Mouse (Mus musculus): ENCODE measurements around the gene Eomes. TPM values are rescaled to one million over a fixed set of nuclear protein-coding genes. Genes with fewer than 3 reads are reported as not detected.

The Eomes gene
- total RNA-seq, 2 experiments from 2014 or later, result 5.2 to 6.1 TPM

DNA sequence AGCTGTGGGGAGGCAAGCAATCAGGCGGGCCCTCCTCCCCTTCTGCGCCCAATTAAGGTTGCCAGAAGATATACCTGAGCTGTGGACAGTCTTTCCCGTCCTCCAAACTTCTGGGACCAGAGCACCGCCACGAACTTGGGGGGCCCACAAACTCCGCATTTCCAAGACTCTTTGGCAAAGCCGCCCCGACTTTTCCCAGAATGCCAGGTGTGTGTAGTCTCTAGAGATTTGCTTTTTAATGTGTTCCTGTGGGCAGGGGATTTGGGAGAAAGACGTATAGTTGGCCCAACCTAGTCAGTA, 9.0 kb downstream of the Eomes start:
- DNase-seq (ENCODE audit: low spot score in 2 of 2), result no peak

DNA sequence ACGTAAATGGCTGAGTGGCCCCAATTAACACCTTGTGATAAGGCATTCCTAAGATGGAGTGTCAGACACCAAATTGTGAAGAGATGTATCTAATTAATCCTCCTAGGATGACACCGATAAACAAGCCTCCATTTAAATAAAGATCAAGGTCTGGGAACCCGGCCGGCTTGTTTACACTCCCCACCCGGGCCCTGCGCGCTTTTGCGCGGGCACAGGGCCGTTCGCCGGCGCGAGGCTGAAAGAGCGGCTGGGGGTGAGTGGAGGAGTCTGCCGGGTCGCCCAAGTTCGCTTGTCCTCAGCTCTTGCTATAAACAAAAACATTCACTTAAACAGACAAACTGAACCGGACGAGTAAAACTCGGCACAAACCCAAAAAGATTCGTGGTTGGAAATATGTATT, 9.6 kb downstream of the Eomes start:
- no peak for DNase-seq (ENCODE audit: low spot score in 2 of 2)

DNA sequence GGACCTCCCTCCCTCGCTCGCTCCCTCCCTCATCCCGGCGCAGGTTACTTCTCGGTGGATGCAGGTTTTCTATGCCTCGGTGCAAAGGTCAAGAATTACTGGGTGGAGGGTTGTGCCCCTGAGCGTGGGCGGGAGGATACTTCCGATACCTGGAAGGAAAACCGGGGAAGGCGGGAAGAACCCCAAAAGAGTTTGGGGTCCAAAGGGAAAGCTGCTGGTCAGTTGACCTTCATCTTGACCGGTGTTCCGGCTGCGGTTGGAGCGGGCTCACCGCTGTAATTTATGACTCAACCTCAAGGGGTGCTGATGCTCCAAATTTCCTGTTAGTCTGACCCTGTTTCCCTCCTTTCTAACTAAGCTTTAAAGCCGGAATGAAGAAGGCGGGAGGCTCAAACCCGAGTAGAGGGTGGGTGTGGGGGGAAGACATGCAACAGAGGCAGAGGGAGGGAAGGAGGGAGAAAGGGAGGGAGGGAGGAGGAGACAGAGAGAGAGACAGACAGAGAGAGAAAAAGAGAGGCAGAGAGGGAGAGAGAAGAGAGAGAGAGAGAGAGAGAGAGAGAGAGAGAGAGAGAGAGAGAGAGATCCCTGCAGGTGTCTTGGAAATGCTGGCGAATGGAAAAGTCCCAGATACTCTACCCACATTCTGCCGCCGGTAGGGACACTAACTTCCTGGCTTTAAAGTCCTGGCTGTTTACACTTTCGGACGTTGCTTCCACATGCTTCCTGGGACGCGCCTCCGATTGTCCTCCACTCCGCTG, 10.3 kb downstream of the Eomes start:
- DNase-seq (ENCODE audit: low spot score in 2 of 2), result peak; percentile 49 to 51

DNA sequence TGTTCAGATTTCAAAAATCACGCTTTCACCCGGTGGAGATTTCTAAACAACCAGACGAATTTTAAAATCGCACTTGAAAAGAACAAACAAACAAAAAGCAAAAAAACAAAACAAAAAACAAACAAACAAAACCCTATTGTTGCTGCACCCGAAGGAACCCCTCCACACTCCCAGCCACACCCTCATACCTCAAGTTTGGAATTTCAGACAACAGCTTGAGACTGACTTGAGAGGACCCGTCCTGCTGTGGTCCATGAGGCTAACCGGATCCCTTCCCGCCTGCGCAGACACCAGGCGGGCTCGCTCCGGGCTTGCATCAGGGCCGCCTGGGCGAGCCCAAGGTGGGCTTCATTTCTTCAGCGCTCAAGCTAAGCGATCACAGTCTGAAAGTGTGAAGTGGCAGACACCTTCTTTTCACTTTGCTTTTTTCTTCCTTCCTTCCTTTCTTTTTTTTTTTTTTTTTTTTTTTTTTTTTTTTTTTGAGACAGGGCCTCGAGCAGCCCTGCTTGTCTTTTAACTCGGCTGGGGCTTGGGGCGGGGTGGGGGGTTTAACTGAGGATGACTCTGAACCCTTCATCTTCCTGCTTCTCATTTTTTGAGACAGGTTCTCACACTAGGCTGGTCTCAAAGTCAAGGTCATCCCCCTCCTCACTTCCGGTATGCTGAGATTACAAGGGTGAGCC, 11.0 kb downstream of the Eomes start:
- DNase-seq (ENCODE audit: low spot score in 2 of 2), result no peak

DNA sequence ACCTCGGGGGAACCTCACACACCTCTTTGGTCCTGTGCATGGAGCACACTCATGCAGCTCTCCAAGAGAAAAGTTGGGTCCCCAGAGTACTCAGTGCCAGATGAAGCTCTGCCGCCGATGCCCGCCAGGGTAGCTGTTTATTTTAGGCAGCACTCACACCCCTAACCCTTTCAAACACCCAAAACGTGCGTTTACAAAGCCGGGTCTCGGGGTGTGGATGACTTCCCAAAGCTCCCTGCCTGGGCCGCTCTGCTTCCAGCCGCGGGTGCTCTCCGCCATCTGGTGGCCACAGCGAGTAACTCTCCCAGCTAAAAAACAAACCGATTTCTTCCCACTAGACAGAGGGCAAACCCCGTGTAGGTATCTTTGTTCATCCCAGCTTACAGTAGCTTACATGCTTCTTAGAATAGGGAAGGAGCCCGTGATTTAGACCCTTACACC, 11.6 kb downstream of the Eomes start:
- DNase-seq (ENCODE audit: low spot score in 2 of 2), result peak; percentile 76 to 82

DNA sequence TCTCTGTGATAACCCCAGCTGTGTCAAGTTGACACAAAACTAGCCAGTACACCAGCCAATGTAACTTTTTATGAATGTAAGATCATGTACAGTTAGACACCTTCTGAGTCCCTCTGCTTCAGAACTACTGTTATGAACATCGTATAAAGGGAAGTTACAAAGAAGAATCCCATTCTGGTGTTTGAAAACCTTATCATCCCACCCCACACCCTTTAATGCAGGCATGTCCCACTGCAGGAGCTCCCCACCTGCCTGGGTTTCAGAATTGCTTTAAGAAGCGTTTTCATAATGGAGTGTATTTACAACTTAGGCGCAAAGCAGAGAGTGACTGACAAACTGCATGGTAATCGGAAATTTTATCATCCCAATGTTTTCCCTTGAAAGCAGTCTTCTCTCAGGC, 13.2 kb downstream of the Eomes start:
- DNase-seq (ENCODE audit: low spot score in 2 of 2), result no peak

DNA sequence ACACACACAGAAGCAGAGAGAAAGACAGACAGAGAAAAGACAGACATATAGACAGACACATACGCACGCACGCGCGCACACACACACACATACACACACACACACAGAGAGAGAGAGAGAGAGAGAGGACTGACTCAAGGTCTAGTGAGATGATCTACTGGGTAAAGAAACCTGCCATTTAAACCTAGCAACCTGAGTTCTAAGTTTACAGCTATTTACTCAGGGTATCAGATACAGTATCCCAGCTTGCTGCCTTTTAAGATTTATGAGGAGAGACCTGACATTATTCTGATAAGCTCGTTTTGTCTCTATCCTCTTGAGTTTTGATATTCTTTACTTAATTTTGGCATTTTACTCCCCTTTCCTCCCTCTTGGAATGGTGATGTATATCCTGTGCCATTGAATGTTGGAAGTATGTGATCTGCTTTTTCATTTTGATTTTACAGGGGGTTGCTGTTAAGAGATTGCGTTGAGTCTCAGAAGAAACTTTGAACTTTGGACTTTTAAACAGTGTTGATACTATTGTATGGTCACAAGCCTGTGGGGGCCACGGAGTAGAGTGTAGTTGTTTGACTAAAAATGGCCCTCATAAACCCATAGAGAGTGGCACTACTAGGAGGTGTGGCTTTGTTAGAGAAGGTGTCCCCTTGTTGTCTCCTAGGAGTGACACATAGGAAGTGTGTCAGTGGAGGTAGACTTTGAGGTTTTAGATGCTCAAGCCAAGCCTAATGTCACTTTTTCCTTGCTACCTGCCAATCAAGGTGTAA, 15.1 kb downstream of the Eomes start:
- no peak for DNase-seq (ENCODE audit: low spot score in 2 of 2)

DNA sequence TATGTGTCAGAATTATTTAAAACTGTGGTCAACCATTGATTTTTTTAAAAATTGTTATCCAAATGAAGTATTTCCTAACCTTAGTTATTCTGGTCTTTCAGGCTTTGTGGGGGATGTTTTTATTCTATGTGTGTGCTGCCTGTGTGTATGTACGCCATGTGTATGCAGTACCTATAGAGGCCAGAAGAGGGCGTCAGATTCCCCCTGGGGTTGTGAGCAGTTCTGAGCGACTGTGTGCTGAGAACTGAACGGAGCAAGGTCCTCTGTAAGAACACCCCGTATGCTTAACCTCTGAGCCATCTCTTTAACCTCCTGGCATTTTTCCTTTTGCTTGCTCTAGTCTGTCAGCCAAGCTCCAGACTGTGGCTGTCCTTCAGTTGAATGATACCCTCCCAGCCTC, 16.1 kb downstream of the Eomes start:
- DNase-seq (ENCODE audit: low spot score in 2 of 2), result no peak

DNA sequence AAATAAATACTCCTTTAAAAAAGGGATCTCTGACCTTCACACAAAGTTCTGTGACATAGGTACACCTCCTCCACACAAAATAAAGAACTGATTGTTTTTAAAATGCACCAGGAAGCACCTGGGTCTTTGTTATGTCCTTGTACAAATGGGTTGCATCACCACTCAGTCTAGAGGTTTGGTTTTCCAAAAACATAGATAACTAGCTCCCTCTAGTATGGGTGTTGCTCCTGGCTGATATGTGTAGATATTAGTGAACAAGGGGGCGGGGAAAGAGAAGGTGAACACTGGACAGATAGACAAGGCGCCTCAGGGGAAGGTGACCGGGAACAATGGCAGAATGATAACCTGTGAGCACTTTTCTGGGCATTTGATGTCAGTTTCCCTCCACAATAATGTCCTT, 17.9 kb downstream of the Eomes start:
- no peak for DNase-seq (ENCODE audit: low spot score in 2 of 2)

DNA sequence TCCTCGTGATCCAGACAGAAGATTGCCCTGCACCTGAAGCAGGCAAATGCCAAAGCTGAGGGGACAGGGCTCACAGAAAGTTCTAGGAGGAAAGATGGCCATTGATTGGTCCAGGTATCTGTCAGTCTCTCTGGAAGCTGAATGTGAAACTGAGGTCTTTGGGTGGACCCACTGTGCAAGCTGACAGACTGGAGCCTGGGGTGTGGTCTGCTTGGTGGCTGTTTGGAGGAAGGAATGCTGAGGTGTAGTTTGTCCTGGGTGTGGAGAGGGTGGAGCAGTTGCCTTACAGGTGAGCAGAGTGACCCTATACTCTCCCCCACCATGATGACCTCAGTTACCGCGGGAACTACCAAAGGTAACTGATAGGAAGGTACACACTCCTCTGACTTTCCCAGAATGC, 18.9 kb downstream of the Eomes start:
- DNase-seq (ENCODE audit: low spot score in 2 of 2), result no peak

DNA sequence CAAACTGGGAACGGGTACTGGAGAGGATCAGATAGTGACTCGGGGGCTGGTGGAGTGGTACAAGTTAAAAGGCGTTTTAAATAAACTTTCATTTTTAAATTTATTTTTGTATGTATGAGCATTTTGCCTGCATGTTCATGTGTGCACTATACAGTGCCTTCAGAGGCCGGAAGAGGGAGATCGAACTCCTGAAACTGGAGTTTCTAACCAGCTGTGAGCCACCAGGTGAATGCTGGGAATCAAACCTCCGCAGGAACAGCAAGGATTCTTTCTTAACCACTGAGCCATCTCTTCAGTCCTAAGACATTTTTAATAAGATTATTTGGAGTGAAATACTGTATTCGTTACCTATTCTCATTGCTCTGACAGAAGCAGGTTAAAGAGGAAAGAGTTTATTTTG, 20.0 kb downstream of the Eomes start:
- DNase-seq (ENCODE audit: low spot score in 2 of 2), result no peak

DNA sequence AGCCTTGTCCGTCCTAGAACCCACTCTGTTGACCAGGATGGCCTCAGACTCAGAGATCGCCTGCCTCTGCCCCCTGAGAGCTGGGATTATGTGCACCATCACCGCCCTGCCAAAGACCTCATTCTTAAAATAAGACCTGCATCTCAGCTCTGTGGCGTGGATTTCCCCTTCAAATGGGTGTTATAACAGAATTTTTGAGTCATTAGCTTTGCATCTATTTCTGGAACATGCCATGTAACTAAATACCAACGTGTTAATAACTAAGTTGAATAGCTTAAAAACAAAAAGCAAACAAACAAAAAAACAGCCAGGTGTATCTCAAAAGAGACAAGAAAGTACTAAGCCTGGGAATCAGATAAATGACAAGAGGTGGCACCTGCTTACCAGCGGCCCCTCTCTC, 23.0 kb downstream of the Eomes start:
- no peak for DNase-seq (ENCODE audit: low spot score in 2 of 2)

DNA sequence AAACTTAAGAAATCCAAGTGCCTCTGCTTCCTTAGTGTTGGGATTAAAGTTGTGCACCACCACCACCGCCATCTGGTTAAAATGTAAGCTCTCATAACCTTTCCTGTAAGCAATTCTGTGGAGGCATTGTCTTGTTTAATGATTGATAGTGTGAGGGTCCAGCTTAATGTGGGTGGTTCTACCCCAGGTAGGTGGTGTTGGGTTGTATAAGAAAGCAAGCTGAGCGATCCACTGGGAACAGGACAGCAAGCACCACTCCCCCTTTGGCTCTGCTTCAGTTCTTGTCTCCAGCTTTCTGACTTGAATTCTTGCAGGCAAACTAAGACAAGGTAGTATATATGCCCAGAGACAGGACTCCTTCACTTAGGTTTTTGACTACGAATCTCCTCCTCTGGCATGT, 26.6 kb downstream of the Eomes start:
- no peak for DNase-seq (ENCODE audit: low spot score in 2 of 2)

DNA sequence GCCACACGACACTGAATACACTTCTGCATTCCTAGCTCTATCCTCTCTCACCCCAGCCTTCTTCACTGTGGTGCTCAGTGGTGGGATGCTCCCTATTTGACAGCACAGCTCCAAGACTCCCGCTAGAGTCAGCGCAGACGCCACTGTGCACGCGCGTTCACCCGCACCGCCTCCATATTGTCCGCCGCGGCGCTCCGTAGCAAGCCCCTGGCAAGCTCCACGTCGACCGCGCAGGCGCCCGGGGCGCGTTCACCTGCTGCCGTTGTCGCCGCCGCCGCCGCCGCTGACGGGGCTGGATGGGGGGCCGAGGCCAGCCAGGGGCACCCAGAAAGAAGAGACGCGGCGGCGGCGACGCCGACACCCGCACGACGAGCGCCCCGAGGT, 28.0 kb downstream of the Eomes start, which contains the start of gene Golga4:
Golga4 (plus strand) TSS at position 248 of the 384 bp plus-strand sequence.
- DNase-seq (ENCODE audit: low spot score in 2 of 2), result peak; percentile 94 to 95

DNA sequence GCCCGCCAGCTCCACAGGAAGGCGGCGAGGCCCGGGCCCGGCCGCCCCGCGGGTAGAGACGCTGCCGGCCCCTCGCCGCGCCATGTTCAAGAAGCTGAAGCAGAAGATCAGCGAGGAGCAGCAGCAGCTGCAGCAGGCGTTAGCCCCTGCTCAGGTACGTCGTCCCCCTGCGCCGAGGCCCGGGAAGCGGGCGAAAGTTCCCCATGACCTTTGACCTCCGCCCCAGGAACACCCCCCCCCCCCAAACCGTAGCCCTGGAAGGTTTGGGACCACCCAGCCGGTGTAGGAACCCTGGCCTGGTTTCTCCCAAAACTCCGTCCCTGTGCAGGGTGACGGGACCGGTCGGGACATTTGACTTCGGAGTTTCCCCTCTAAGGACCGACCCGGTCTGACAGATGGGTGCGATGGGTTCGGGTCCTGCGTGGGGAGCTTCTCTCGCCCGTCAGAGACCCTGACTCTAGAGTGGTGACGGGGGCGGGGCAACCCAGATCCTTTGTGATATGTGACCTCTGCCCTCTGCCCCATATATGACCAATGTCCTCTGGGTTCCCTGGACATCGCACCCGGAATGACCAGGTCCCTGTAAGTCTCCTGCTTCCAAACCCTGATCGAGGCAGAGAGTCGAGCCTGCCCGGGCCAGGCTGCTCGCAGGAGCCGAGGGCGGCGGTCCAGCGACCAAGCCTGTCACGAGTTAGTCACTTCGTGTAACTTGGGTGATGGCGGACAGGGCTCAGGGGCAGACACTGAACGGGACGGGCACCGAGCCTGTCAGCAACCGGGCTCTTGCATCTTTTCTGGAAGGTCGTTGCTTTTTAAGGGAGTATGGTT, 28.6 kb downstream of the Eomes start:
- peak in 1 of 2 experiments; percentile 35 for DNase-seq (ENCODE audit: low spot score in 2 of 2)

DNA sequence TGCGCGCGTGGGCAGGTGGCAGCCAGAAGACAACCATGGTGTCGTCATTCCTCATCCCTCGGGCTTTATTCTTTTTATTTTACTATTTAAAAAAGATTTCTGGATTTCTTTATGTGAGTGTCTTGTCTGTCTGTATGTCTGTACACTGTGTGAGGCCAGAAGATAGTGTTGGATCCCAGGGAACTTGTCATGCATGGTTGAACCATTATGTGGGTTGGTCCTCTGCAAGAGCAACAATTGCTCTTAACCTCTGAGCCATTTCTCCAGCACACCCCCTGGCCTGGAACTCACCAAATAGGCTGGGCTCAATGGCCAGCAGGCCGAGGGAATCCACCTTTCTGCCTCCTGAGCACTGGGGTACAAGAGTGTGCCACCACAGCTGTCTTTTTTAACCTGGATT, 29.5 kb downstream of the Eomes start:
- no peak for DNase-seq (ENCODE audit: low spot score in 2 of 2)

DNA sequence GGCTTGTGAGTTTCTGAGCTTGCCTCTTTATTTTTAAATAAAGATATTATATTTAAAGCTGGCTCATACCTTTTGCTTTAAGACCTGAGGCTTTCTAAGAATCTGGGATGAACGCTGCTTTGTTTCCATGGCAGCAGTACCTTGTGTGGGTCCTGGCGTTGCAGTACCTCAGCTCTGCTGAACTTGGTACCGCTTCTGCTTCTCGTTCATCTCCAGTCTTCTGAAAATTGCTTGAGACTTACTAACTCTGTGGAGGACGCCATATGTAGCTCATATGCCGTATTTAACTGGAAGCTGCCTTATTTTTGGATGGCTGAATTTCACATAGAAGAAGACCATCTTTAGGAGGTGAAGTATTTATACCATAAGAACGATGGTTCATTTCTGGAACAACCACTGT, 30.6 kb downstream of the Eomes start:
- DNase-seq (ENCODE audit: low spot score in 2 of 2), result no peak

DNA sequence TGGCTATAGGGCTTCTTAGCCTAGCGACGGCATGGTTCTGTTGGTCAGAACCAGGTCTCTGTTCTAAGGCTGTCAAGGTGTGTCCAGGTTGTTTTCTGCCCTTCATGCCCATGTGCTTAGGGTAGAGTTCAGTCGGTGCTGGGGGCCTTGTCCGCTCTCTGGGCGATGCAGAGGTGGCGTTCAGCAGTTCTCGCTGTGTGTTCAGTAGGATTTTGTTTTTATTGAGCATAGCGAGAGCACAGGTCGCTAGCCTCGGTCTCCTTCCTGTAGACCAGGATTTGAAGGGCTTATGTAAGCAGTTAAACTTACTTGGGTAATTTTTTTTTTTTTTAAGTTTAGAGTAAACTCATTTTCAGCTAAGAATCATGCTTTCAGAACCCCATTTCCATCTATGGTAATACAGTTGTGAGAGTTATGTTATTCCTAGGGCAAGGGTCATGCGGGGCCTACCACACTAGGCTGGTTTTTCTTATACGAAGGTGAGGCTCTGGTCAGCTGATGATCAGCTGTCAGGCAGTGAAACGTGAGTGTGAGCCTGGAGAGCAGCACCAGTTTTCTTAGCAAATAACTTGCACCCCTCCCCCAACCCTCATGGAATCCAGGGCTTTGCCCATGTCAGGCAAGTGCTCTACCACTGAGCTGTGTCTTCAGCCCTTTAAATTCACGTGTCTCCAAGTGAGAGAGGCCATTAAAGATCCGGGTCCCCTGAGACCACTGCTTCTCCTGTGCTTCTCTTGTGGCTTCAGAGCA, 33.1 kb downstream of the Eomes start:
- DNase-seq (ENCODE audit: low spot score in 2 of 2), result no peak

DNA sequence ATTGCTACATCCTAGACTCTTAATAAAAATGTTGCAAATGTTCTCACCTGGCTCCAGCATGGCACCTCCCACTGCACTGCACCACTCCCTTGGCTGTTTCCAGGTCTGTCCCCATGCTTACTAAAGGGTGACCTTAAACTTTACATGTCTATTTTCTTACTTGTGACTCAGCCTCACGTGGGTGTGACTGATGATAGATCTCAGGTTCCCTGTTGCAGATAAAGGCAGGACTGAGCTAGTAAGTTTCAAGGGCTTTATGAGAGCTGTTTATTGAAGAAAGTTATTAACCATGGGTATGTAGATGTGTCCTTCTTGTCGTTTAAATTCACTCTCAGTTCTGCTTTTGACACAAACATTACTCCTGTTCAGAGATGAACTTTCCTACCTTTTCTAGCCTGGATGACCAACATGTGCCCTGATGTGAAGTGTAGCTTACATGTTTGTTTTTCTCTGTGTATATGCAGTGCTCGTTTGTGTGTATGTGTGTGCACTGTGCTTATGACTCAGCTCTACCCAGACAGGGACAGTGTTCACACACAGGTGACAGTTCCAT, 34.7 kb downstream of the Eomes start:
- no peak for DNase-seq (ENCODE audit: low spot score in 2 of 2)

DNA sequence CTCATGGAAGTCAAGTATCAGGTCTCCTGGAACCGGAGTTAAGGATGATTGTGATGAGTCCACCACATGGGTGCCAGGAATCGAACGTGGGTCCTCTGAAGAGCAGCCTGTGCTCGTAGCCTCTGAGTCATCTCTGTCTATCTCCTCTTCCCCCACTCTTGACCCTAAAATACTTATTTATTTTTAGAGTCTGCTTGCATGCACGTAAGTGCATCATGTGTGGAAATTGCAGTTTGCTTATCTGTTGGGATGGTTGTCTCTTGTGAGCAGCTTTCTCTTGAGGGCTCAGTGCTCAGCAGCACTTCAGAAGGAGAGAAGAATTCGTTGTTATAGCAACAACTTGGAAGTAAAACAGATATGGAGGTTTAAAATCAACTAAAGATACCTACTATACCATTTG, 37.5 kb downstream of the Eomes start:
- DNase-seq (ENCODE audit: low spot score in 2 of 2), result no peak

Data from layer of hippocampus, postnatal 10 days (tissue).